Mouse (Mus musculus) left cerebral cortex, postnatal 36 days (tissue): ENCODE results near the gene Clca4a. TPM values are rescaled to one million over a fixed set of nuclear protein-coding genes. Genes with fewer than 3 reads are reported as not detected.
"Not testable (repeated sequence)": the region's sequence is repeated elsewhere in the genome, so short reads cannot be mapped to it uniquely, and the experiment has no call there.

Experiments
- DNase-seq, 2 experiments: peaks; one replicate each; pipeline ENCODE4 v3.0.0; 2021 to 2022; ENCODE audit warnings: low spot score in 2 of 2, mixed read lengths in 1 of 2
- intact Hi-C: fragments of 180-260 bp; cut with DNase I; formaldehyde crosslinking; loops from one replicate; pipeline ENCODE4 v1.15.1; 2025
- total RNA-seq, 2 experiments: library from RNA; stranded (reverse); gene quantifications; 2 replicates each; pipeline ENCODE4 v1.2.3; 2021

The Clca4a gene
- total RNA-seq = not detected

DNA sequence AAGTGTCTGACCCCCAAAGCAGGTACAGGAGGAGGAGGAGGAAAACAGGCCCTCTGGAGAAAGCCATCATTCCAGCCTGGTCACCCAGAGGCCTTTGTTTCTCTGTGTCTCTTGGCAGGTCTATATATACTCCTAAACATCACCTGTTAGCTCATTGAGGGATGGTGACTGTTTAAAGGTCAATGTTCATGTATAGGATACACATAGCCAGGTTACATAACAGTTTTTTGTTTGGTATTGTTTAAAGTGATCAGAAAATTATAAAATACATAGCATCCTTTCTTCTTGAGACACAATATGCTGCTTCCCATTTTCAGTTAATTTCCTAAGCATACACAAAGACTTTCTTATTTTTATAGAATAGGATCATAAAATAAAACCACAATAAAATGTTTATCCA lies at the start of gene Clca4a:
Gene Clca4a (minus strand): TSS at position 101 of the 400 bp plus-strand sequence.
- no peak for DNase-seq
- intact Hi-C loops = no loop called here

DNA sequence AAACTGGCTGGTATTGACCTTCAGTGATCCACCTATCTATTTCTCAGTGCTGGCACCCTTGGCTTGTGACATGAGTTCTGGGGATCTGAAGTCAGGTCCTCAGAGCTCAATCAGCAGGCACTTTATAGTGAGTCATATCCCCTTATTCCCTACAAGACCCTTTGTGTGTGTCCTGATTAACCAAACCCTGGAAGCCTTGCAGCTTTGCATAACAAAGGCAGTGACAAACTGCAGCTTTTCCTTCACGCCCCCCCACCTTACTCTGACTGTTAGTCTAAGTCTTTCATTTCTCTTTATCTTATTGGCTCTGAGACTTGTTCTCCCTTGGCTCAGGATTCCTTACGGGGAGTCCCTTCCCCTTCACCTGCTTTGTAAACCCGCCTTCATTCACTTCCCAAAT lies 43.0 kb upstream of the Clca4a start:
- intact Hi-C loops = no loop called here
- no peak for DNase-seq

DNA sequence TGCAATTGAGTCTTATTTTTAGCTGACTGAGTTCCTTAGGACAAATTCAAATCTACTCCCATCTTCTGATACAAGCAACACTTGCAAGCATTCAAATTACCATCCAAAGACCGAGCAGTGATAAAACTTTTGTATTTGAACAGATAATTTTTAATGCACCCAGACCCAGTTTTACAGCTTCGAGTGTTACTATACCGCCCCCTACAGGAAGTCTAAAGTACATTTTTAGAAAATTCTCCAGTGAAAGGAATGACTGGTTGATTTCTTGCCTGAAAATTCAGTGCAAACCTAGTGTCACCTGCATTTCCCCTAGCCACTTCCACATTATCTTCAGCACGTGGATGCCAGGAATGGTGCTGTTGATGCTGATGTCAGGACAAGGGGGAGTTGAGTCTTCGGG lies 29.6 kb upstream of the Clca4a start:
- intact Hi-C loops = no loop called here
- no peak for DNase-seq

DNA sequence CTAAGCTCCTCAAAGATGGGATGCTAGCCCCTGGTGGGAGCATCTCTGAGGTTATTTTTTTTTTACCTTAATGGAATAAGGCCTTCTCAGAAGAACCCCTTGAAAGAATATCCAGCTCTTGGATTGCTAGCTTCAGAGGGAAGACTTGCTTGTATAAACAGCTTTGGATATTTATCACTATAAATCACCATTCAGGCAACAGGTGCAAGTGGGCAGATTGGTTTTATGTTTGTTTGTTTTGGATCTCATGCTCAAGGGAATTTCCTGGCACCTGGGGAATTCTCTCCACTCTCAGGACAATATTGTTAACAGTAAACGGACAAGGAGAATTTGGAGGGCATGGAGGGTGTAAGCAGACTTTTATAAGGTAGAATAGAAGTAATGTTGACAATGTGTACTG lies 26.1 kb upstream of the Clca4a start:
- intact Hi-C loops = no loop called here
- DNase-seq = no peak

DNA sequence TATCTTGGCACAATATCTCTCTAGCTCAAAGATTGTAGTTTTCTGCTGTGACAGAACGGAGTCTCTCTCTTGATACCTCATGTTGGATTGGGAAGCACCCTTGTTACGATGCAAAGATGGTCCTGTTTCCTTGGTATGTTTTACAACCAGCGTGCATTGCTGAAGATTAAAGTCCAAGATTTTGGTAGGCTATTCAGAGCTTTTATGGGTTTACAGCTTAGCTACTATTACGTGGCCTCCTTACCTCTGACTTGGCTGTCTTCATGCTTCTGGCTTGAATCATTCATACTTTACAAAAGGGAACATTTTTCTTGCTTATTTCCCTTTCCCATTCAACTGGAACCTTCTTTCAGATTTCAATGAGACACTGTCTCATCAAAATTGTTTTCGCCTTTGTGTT lies 18.2 kb upstream of the Clca4a start:
- intact Hi-C loops = no loop called here
- no peak for DNase-seq

DNA sequence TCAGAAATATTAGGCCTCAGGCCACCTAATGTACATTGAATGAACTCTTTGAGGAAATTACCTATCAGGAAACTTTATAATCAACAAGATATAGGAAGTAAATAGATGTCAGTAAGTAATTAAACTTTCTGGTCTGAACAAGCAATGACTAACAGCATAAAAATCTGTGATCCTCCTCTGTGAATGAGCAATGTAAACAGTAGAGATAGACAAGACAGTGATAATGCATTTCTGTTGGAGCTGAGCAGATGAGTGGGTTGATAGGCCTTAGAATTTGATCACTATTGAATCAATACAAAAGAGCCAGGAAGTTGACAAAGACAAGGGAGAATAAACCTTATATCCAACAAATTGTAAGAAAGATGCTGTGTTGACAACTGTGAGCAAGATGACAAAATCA lies 17.8 kb upstream of the Clca4a start:
- intact Hi-C loops = no loop called here

DNA sequence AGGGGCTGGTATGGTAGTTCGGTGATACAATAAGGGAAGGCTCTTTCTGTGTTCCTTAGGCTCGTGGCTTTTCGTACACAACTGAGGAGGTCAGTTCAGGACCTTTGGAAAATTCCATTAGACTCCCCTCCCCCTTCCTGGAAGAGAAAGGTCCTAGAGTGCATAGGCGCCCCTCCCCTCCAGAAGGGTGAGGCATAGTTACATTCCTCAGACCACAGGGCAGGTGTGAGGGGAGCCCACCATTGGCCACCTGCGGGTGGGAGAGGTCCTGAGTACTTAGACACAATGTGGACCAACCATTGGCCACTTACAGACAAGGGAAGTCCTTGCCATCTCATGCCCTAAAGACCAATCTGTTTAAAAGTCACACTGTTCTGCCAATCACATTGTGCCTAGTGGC lies 11.0 kb upstream of the Clca4a start:
- no peak for DNase-seq
- intact Hi-C loops = no loop called here

More for the DNA sequence above, 17.8 kb upstream of the Clca4a start:
- no peak for DNase-seq

DNA sequence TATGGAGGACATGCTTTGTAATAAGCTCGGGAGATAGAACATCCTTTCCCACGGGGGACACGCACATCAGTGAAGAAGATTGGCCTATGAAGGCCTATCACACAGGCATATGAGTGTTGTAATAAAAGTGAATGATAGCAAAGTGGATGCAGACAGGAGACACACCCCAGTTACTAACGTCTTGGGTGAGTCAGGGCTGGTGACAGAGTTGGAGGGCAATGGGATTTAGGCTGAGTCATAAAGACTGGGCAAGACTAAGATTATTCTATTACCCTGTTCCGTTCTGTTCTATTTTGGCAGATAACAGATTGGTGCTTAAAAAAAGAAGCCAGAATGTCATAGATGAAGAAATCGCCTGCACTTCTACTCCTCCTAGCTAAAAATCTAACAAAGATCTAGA lies 5.7 kb upstream of the Clca4a start:
- DNase-seq = peak in 1 of 2 experiments; percentile 4
- intact Hi-C loops = no loop called here

DNA sequence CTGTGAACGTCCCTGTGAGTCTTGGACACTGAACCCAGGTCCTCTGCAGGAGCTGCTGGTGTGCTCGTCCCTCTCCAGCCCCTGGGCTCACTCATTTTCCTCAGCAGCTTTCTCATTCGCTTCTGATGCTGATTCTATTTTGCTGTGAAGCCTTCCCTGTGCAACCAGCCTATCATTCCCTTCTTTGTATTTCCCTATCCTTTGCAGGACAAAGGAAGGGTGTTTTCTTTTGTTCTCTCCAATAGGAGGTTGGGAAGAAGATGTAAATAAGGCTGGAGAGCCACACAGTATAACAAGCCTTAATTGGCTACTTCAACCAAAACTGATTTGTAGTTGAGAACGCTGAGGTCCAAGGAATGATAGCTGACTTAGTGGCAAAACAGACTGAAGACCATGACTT lies 2.8 kb upstream of the Clca4a start:
- intact Hi-C loops = no loop called here
- DNase-seq = no peak

DNA sequence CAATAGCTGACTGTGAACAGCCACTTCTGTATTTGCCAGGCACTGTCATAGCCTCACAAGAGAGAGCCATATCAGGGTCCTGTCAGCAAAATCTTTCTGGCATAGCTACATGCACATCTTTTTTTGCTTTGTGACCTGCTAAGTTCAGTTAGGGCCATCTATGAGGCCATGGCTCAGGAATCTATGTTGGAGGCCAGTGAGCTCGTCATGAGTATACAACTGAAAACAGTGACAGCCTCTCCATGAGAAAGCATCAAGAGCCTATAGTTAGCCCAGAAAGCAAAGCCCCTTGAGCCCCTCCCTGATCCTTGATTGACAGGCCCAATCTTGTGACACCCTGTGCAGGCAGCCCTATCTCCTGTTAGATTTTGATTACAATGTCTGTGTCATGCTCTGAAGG lies 1.2 kb upstream of the Clca4a start:
- DNase-seq = no peak
- intact Hi-C loops = no loop called here

DNA sequence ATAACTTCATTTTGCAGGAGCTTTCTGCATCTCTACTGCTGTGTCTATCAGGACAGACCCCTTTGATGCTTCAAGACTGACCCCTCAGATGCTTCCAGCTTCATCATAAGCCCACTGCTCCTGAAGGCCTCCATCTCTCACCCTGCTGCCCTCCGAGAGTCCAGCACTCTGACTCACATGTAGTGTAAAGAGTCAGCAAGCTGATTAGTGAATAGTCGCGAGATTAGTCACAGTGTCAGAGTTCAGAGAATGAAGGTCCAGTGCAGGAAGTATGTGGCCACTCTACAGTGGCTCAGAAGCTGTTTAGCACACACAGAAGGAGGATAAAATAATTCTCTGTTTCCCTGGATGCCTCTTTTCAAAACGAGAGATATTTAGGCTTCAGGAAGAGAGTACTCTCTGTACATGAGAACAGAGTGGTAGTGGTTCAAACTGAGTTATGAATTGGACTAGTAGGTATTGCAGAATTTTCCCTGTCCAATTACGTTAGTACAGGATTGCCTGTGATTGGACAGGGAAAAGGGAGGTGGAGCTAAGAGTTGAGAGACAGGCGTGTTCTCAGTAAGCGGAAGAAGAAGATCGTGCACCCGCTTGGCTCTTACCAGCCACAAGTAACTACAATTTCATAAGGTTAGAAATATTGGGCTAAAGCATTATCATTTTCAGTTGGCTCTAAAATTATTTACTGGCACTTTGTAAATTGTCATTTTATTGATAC lies 3.1 kb downstream of the Clca4a start:
- DNase-seq = no peak
- intact Hi-C loops = no loop called here

DNA sequence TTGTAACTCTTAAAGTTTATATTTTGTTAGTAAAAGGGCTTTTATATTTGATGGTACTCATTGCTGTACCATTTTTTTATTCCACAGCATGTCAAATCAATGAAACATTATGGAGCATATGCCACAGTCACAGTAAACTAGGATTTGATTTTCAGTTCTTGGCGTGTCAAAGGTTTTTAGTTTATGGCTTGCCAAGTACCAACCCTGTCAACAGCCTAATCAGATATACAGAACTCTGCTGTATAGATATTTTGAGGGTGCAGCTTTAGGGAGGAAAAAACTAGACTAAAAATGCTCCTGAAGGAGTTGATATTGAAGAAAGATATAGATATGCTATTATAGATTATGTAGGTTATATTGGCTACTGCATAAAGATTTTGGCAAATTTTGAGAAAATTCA lies 5.1 kb downstream of the Clca4a start:
- no peak for DNase-seq
- intact Hi-C loops = no loop called here

DNA sequence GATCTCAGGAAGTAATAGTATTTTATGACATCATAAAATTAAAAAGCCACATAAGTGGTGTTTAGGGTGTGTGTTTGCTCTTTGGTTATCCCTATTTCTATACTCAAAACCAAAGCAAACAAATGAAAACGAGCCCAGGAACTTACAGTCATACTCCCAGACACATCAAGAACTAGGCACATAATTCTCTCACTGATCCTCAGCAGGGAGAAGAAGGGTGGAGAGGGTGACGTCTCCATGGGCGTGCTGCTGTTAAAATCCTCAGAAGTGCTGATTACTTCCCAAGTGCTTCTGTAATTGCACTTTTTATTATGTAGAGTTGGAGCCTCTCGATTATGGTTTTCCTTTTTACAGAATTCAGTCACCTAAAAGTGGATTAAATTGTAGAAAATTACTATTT lies 8.8 kb downstream of the Clca4a start:
- intact Hi-C loops = no loop called here

DNA sequence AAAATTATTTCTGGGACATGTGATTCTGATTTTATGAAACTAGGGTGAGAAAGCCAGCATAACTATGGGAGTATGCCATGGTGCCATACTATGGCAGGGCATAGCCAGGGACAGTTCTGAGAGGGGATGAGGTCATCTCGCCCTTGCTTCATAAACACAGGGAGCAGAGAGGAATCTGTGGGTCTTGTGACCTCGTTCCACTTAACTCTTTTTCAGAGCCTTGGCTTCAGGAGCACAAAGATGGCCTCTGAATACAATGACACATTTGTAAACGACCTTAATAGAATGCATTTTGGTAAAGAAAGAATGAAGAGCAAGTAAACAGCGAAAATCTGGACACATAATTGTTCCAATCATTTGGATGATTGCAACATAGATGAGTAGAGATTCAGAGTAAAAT lies 24.0 kb downstream of the Clca4a start:
- DNase-seq = no peak
- intact Hi-C loops = loop anchor here (5.0 kb wide), 1 partner anchor 84 kb away; no protein-coding TSS in a partner anchor

More for the DNA sequence above, 8.8 kb downstream of the Clca4a start:
- DNase-seq = no peak

DNA sequence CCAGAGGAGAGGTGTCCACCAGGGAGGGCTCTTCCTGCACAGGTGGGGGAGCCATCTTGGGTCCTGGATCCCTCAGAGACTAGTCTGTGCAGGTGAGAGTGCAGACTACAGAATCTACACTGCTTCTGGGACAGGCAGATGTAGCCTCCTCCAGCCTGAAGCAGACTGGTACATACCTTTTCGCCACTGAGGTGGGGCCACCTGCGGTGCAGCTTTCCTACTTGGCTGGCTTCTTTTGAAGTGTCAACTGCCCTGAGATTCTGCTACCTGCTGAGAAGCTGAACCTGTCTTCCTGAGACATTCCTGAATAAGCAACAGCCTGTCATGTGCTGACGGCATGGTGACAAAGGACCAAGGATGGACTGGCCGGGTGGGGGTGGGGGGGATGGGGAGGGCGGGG lies 27.5 kb downstream of the Clca4a start:
- intact Hi-C loops, DNase-seq: not testable (repeated sequence)

DNA sequence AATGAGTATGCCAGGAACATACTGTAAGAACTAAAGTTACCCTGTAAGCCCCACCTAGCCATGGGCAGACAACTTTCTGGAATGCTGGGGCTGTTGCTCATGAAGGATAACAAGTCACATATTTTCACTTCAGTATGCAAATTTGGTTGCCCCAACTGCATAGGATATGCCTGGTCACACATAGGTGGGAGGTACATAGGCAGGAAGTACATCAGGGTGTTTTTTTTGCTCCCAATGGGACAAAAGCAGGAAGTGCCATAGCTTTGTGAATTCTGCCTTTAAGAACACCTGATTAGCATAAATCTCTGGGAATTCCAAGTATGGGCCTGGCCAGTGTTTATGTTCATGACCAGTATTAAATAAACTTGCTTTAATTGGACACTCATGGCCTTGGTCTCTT lies 41.2 kb downstream of the Clca4a start:
- DNase-seq, intact Hi-C loops: not testable (repeated sequence)

DNA sequence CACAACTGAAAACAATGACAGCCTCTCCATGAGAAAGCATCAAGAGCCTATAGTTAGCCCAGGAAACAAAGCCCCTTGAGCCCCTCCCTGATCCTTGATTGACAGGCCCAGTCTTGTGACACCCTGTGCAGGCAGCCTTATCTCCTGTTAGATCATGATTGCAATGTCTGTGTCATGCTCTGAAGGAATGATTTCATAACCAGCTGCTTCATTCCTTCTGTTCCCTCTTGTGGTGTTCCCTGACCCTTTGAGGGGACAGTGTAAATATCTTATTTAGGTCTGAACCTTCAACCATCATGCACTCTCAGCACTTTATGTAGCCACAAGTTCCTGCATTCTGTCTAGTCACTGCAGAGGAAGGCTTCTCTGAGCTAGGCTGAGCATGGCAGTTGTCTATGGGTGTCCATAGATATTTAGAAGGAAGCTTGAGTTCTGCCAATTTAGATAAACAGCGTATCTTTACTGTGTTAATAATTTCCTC lies 41.8 kb downstream of the Clca4a start:
- intact Hi-C loops = no loop called here
- no peak for DNase-seq

DNA sequence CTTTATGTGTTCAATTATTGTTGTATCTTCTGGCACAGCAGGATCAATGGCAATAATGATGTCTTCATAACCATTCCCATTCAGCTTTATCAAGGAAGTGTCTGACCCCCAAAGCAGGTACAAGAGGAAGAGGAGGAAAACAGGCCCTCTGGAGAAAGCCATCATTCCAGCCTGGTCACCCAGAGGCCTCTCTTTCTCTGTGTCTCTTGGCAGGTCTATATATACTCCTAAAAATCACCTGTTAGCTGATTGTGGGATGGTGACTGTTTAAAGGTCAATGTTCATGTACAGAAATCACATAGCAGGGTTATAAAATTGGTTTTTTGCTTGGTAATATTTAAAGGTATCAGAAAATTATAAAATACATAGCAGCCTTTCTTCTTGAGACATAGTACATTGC lies 42.5 kb downstream of the Clca4a start, which contains the start of gene Clca4b:
Gene Clca4b (minus strand): TSS at position 195 of the 400 bp plus-strand sequence.
- no peak for DNase-seq
- intact Hi-C loops = no loop called here

DNA sequence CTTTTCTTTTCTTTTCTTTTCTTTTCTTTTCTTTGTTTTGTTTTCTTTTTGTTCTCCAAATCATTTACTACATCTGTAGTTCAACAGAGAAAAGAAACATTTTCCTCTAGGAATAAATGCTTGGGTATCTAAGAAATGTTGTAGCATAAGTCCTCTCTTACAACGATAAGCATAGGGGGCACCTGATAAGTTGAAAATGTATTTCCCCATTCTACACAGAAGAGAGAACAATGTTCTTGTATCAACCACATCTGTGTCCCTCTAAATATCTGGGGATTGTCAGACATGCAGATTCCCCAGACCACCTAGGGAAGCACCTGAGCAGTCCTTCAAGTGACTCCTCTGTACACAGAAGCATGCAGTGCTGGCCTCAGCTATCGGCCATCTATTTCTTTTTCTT lies 60.8 kb downstream of the Clca4a start:
- DNase-seq = no peak
- intact Hi-C loops = no loop called here
